Mouse (Mus musculus) cerebellum, postnatal 4 days (tissue): ENCODE measurements around the gene Olfr1355.
"Not testable (repeated sequence)": the region's sequence is repeated elsewhere in the genome, so short reads cannot be mapped to it uniquely, and the experiment has no call there.

Experiments used
- DNase-seq, 2 experiments: peaks; one replicate each; pipeline ENCODE4 v3.0.0; 2022; ENCODE audit warnings: low spot score in 2 of 2, mixed read lengths in 1 of 2

Gene Olfr1355

GRCm38 (mm10) chr10:78875240-78875639 is at the start of gene Olfr1355:
TSS of gene Olfr1355 (plus strand) at chr10:78875540.
- DNase-seq, result no peak

GRCm38 (mm10) chr10:78840456-78840855 is 34.9 kb upstream of the Olfr1355 start:
- DNase-seq, result not testable (repeated sequence)

GRCm38 (mm10) chr10:78852066-78852465 is 23.3 kb upstream of the Olfr1355 start, which contains the start of gene Olfr1356:
TSS of gene Olfr1356 (minus strand) at chr10:78852166.
- no peak for DNase-seq

DNA sequence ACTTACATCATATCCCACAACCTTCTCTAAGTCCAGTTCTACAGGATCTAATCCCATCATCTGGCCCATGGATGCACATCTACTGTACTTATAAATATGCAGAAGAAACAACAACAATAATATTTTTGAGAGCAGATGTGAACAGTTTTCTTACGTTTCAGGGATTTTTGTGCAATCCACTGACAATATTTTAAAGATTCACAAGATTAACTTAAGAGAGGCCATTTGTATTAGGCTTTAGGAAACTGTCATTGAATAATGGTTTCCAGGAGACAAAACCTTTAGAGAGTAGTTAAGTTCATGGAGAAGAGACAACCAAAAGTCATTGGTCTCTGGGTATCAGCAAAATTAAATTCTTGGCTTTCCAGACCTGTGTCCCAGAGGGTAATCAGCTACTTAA is 37.5 kb downstream of the Olfr1355 start, which contains the start of gene Olfr1354:
Gene Olfr1354, plus strand, starts transcription at position 301 of the 400 bp plus-strand sequence.
- DNase-seq, result not testable (repeated sequence)
